Mouse (Mus musculus) stomach, embryonic 15.5 days (tissue): Measurements from ENCODE around the gene Tmcc1. TPM values are rescaled to one million over a fixed set of nuclear protein-coding genes. Genes with fewer than 3 reads are reported as not detected.
A peak's percentile ranks its signal among the peaks of the same experiment; 100 is the strongest.

Experiments
- ATAC-seq: fragments of 200-750 bp; cut with Nextera tagmentation; 2 replicates; pipeline ENCODE4 v1.8.0; 2017; ENCODE audit warnings: low read depth, moderate number of reproducible peaks, moderate TSS enrichment; ENCODE audit not compliant: insufficient read depth, low FRiP score
- H3K27ac ChIP-seq: fragments of 300-500 bp; sonication (generic); 2 replicates; pipeline ENCODE4 v1.5.1; 2015; ENCODE audit warnings: mild to moderate bottlenecking, inconsistent platforms
- H3K27me3 ChIP-seq: fragments of 300-500 bp; sonication (generic); replicated peaks from 2 replicates; pipeline ENCODE4 v1.6.1; 2015; ENCODE audit warnings: inconsistent platforms
- H3K36me3 ChIP-seq: fragments of 300-500 bp; sonication (generic); 2 replicates; pipeline ENCODE4 v1.6.1; 2015; ENCODE audit warnings: inconsistent platforms
- H3K4me1 ChIP-seq: fragments of 300-500 bp; sonication (generic); 2 replicates; pipeline ENCODE4 v1.6.1; 2015; ENCODE audit warnings: inconsistent platforms
- H3K4me2 ChIP-seq: fragments of 300-500 bp; sonication (generic); 2 replicates; pipeline ENCODE4 v1.6.1; 2015; ENCODE audit warnings: mild to moderate bottlenecking, inconsistent platforms
- H3K4me3 ChIP-seq: fragments of 300-500 bp; sonication (generic); replicated peaks from 2 replicates; pipeline ENCODE4 v1.5.1; 2015; ENCODE audit warnings: inconsistent platforms
- H3K9ac ChIP-seq: fragments of 300-500 bp; sonication (generic); 2 replicates; pipeline ENCODE4 v1.6.1; 2015; ENCODE audit warnings: inconsistent platforms
- H3K9me3 ChIP-seq: fragments of 300-500 bp; sonication (generic); 2 replicates; pipeline ENCODE4 v1.6.1; 2016; ENCODE audit warnings: inconsistent platforms
- WGBS: fragments of 180-500 bp; shearing (Covaris S2); methylation state at CpG from one replicate; pipeline ENCODE4 v1.1.7; 2015; 5-methylcytosine and 5-hydroxymethylcytosine counted together
- polyA plus RNA-seq: library from polyadenylated mRNA; unstranded; fragments of >200 nt; fragmentation: Nextera tagmentation; extraction: Ambion mirVana; gene quantifications from 2 replicates; pipeline ENCODE4 v1.2.1, GENCODE M21; 2015

Gene Tmcc1
- polyA plus RNA-seq, 1 experiment from 2014 or later, result 19.1 TPM

- H3K27ac ChIP-seq, result peak overlapping the region; percentile 65
- peak; percentile 38; the same call in 1 of the 2 replicates for ATAC-seq
- H3K4me2 ChIP-seq, result no peak overlapping the region
- no peaks in the 10 kb centered on the region for H3K27me3 ChIP-seq
- H3K4me3 ChIP-seq, result no peak overlapping the region
- H3K9me3 ChIP-seq, result no peaks in the 10 kb centered on the region
- WGBS, result 19% methylated on average over 9 of the region's 9 CpGs
- H3K4me1 ChIP-seq, result peaks cover 22% of the 10 kb centered on the region
- no peaks in the 10 kb centered on the region for H3K36me3 ChIP-seq
- no peak overlapping the region for H3K9ac ChIP-seq
Observed at GRCm38 (mm10) chr6:116006731-116007130, 186.6 kb downstream of the Tmcc1 start.

GRCm38 (mm10) chr6:116005959-116006288 lies 187.4 kb downstream of the Tmcc1 start:
- Histone ChIP-seq H3K27ac (peak overlapping the region; percentile 29), H3K36me3 (no peaks in the 10 kb centered on the region), H3K4me3 (no peak overlapping the region), H3K9ac (no peak overlapping the region), H3K27me3 (no peaks in the 10 kb centered on the region), H3K9me3 (no peaks in the 10 kb centered on the region), H3K4me2 (no peak overlapping the region), H3K4me1 (peaks cover 22% of the 10 kb centered on the region)
- ATAC-seq, result no peak
- WGBS, result 88% methylated on average over 4 of the region's 4 CpGs

- peak overlapping the region; percentile 29; the same call in 1 of the 2 replicates for H3K27ac ChIP-seq
- 76% methylated on average over 17 of the region's 17 CpGs for WGBS
- H3K9ac ChIP-seq, result no peak overlapping the region
Observed at GRCm38 (mm10) chr6:116005275-116005958, 187.9 kb downstream of the Tmcc1 start.

GRCm38 (mm10) chr6:116004716-116005115 lies 188.6 kb downstream of the Tmcc1 start:
- Histone ChIP-seq H3K27ac (peak overlapping the region; percentile 73), H3K27me3 (no peaks in the 10 kb centered on the region), H3K4me3 (no peak overlapping the region), H3K4me2 (no peak overlapping the region), H3K4me1 (peaks cover 22% of the 10 kb centered on the region), H3K36me3 (no peaks in the 10 kb centered on the region), H3K9ac (no peak overlapping the region), H3K9me3 (no peaks in the 10 kb centered on the region)
- no peak for ATAC-seq
- WGBS, result 80% methylated on average over 6 of the region's 6 CpGs

More at GRCm38 (mm10) chr6:116005275-116005958, 187.9 kb downstream of the Tmcc1 start:
- Histone ChIP-seq H3K9me3 (no peaks in the 10 kb centered on the region), H3K36me3 (no peaks in the 10 kb centered on the region), H3K27me3 (no peaks in the 10 kb centered on the region), H3K4me1 (peaks cover 22% of the 10 kb centered on the region), H3K4me3 (no peak overlapping the region), H3K4me2 (no peak overlapping the region)
- ATAC-seq, result no peak

GRCm38 (mm10) chr6:116004069-116004468 lies 189.2 kb downstream of the Tmcc1 start:
- no peaks in the 10 kb centered on the region for H3K36me3 ChIP-seq
- no peak overlapping the region for H3K4me3 ChIP-seq
- H3K4me2 ChIP-seq, result no peak overlapping the region
- H3K27me3 ChIP-seq, result no peaks in the 10 kb centered on the region
- peak overlapping the region; percentile 73 for H3K27ac ChIP-seq
- peaks cover 21% of the 10 kb centered on the region for H3K4me1 ChIP-seq
- no peak overlapping the region for H3K9ac ChIP-seq
- ATAC-seq, result no peak
- 39% methylated on average over 7 of the region's 7 CpGs for WGBS
- no peaks in the 10 kb centered on the region for H3K9me3 ChIP-seq

- H3K4me2 ChIP-seq, result no peak overlapping the region
- ATAC-seq, result no peak
- H3K9me3 ChIP-seq, result no peaks in the 10 kb centered on the region
- H3K27ac ChIP-seq, result peak overlapping the region; percentile 73
- H3K4me3 ChIP-seq, result no peak overlapping the region
- peaks cover 25% of the 10 kb centered on the region for H3K4me1 ChIP-seq
- H3K36me3 ChIP-seq, result no peaks in the 10 kb centered on the region
- WGBS, result 53% methylated on average over 5 of the region's 5 CpGs
- no peaks in the 10 kb centered on the region for H3K27me3 ChIP-seq
- no peak overlapping the region for H3K9ac ChIP-seq
Observed at GRCm38 (mm10) chr6:116003516-116003915, 189.8 kb downstream of the Tmcc1 start.

GRCm38 (mm10) chr6:116002311-116003104 lies 190.8 kb downstream of the Tmcc1 start:
- WGBS, result 62% methylated on average over 12 of the region's 12 CpGs
- no peak overlapping the region for H3K4me3 ChIP-seq
- H3K4me2 ChIP-seq, result no peak overlapping the region
- H3K27me3 ChIP-seq, result no peaks in the 10 kb centered on the region
- H3K36me3 ChIP-seq, result no peaks in the 10 kb centered on the region
- no peak overlapping the region for H3K27ac ChIP-seq
- H3K9ac ChIP-seq, result no peak overlapping the region
- peaks cover 25% of the 10 kb centered on the region for H3K4me1 ChIP-seq
- no peak for ATAC-seq
- no peaks in the 10 kb centered on the region for H3K9me3 ChIP-seq

GRCm38 (mm10) chr6:116000851-116001250 lies 192.4 kb downstream of the Tmcc1 start:
- Histone ChIP-seq H3K36me3 (no peaks in the 10 kb centered on the region), H3K4me2 (no peak overlapping the region), H3K27ac (no peak overlapping the region), H3K9me3 (no peaks in the 10 kb centered on the region), H3K4me1 (peaks cover 29% of the 10 kb centered on the region), H3K27me3 (no peaks in the 10 kb centered on the region), H3K4me3 (no peak overlapping the region), H3K9ac (no peak overlapping the region)
- ATAC-seq, result no peak
- 83% methylated on average over 5 of the region's 5 CpGs for WGBS

GRCm38 (mm10) chr6:115999227-115999626 lies 194.1 kb downstream of the Tmcc1 start:
- H3K4me3 ChIP-seq, result no peak overlapping the region
- H3K9me3 ChIP-seq, result no peaks in the 10 kb centered on the region
- H3K4me1 ChIP-seq, result peaks cover 34% of the 10 kb centered on the region
- 81% methylated on average over 2 of the region's 2 CpGs for WGBS
- no peak overlapping the region for H3K27ac ChIP-seq
- H3K9ac ChIP-seq, result no peak overlapping the region
- ATAC-seq, result no peak
- H3K36me3 ChIP-seq, result no peaks in the 10 kb centered on the region
- H3K27me3 ChIP-seq, result peaks cover 2% of the 10 kb centered on the region
- H3K4me2 ChIP-seq, result no peak overlapping the region

- 83% methylated on average over 7 of the region's 7 CpGs for WGBS
- Histone ChIP-seq H3K4me3 (no peak overlapping the region), H3K27me3 (peaks cover 6% of the 10 kb centered on the region), H3K9me3 (no peaks in the 10 kb centered on the region), H3K4me2 (no peak overlapping the region), H3K9ac (no peak overlapping the region), H3K4me1 (peaks cover 34% of the 10 kb centered on the region), H3K27ac (0 out of 2 replicates have a peak overlapping the region, but pooled peaks have one; percentile 12), H3K36me3 (no peaks in the 10 kb centered on the region)
- ATAC-seq, result no peak
Observed at GRCm38 (mm10) chr6:115998758-115999157, 194.5 kb downstream of the Tmcc1 start.

GRCm38 (mm10) chr6:115997726-115998311 lies 195.5 kb downstream of the Tmcc1 start:
- Histone ChIP-seq H3K27ac (peak overlapping the region; percentile 88), H3K4me3 (no peak overlapping the region), H3K4me1 (peaks cover 42% of the 10 kb centered on the region), H3K4me2 (no peak overlapping the region), H3K36me3 (no peaks in the 10 kb centered on the region), H3K9ac (no peak overlapping the region), H3K9me3 (no peaks in the 10 kb centered on the region), H3K27me3 (peaks cover 16% of the 10 kb centered on the region)
- WGBS, result 22% methylated on average over 3 of the region's 3 CpGs
- ATAC-seq, result no peak
